Mouse (Mus musculus) left cerebral cortex, postnatal 36 days (tissue): ENCODE results near the gene Arid3b. TPM values are rescaled to one million over a fixed set of nuclear protein-coding genes. Genes with fewer than 3 reads are reported as not detected.
"Not testable (repeated sequence)": the region's sequence is repeated elsewhere in the genome, so short reads cannot be mapped to it uniquely, and the experiment has no call there.

ENCODE experiments used
- DNase-seq, 2 experiments: peaks; one replicate each; pipeline ENCODE4 v3.0.0; 2021 to 2022; ENCODE audit warnings: low spot score in 2 of 2, mixed read lengths in 1 of 2
- intact Hi-C: fragments of 180-260 bp; cut with DNase I; formaldehyde crosslinking; loops from one replicate; pipeline ENCODE4 v1.15.1; 2025
- total RNA-seq, 2 experiments: library from RNA; stranded (reverse); gene quantifications; 2 replicates each; pipeline ENCODE4 v1.2.3; 2021

The Arid3b gene
- total RNA-seq = 10 to 100 TPM in 1 of 2 experiments, 1 to 10 TPM in 1; 6.4 to 13.5 TPM

DNA sequence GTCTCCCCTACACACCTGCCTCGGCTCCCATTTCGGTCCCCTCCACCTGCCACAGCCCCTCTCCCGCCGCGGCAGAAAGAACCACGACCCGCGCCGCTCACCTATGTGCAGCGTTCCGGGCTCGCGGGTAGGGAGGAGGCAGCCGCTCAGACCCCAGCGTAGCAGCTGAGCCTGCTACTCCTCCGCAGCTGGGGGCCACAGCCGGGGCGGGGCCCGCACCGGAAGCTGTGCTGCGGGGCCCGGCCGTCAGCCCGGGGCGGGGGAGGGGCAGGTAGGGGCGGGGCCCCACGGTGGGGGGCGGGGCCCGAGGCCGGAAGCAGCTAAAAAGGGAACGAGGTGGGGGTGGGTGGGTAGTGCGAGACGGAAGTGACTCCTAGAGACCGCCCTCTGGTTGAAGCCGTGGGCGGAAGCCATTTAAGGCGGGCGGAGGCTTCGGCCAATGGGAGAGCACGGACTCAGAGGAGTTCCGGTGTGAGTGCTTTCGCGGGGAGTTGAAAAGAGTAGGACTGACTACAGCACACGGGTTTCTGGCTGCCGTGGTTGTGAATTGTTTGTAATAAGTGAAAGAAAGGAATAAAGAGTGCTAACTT, at the start of gene Arid3b:
Arid3b (minus strand) TSS at position 213 of the 590 bp plus-strand sequence.
- DNase-seq = peak; percentile 89
- intact Hi-C loops = loop anchor here (2.0 kb wide), 1 partner anchor 74 kb away; no protein-coding TSS in a partner anchor

DNA sequence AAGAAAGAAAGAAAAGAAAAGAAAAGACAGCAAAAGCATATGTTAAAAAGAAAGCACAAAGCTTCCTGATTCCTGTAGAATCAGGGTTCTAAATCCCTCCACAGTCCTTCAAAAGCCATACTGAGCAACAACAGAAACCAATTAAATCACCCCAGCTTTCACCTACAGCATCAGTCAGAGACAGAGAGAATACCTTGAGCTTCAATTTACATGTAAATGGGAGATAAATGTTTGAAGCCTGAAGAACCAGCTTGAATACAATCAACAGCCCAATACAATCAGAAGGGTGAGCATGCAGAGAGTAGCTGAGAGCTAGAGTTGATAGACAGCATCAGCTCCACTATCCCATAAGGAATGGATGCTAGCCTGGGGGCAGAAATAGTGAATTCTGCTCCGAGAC, 46.8 kb upstream of the Arid3b start:
- no peak for DNase-seq
- intact Hi-C loops = no loop called here

DNA sequence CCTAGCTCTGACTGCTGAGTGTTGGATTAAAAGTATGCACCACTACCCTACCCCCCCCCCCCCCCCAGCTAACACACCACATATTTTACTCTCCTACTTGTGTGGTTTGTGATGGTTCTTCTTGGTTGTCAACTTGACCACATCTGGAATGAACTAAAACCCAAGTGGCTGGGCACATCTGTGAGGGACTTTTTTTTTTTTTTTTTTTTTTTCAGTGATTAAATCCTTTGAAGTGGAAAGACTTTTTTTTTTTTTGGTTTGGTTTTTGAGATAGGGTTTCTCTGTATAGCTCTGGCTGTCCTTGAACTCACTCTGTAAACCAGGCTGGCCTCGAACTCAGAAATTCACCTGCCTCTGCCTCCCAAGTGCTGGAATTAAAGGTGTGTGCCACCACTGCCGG, 45.2 kb upstream of the Arid3b start:
- intact Hi-C loops, DNase-seq: not testable (repeated sequence)

DNA sequence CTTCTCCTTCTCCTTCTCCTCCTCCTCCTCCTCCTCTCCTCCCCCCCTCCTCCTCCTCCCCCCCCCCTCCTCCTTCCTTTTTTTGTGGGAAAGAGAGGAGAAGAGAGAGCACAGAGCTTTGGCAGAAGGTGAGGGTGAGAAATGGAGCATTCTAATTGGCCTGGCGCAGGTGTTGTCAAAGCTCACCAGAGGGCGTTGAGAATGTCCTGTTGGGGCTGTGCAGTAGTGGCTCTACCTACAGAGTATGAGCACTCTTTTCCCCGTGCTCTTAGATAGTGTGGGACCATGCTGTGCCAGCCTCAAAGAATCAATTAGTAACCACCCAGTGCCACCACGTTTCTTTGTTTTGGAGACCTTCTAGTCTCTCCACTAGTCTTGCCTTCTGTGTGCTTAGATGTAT, 43.7 kb upstream of the Arid3b start:
- intact Hi-C loops = no loop called here
- no peak for DNase-seq

- intact Hi-C loops = no loop called here
- DNase-seq = no peak
Observed at GRCm38 (mm10) chr9:57879213-57879612, 42.6 kb upstream of the Arid3b start.

GRCm38 (mm10) chr9:57874994-57875393, 38.4 kb upstream of the Arid3b start:
- DNase-seq = peak in 1 of 2 experiments; percentile 5
- intact Hi-C loops = no loop called here

- intact Hi-C loops = no loop called here
Observed at GRCm38 (mm10) chr9:57874134-57874533, 37.5 kb upstream of the Arid3b start.

GRCm38 (mm10) chr9:57870273-57870816, 33.8 kb upstream of the Arid3b start:
- intact Hi-C loops = no loop called here

More at GRCm38 (mm10) chr9:57874134-57874533, 37.5 kb upstream of the Arid3b start:
- DNase-seq = no peak

GRCm38 (mm10) chr9:57868767-57869166, 32.2 kb upstream of the Arid3b start:
- no peak for DNase-seq
- intact Hi-C loops = loop anchor here (5.0 kb wide), 1 partner anchor 34 kb away; no protein-coding TSS in a partner anchor

More at GRCm38 (mm10) chr9:57870273-57870816, 33.8 kb upstream of the Arid3b start:
- no peak for DNase-seq

- DNase-seq = peak in 1 of 2 experiments; percentile 15
- intact Hi-C loops = loop anchor here (2.0 to 5.0 kb wide), 2 partner anchors 34 to 43 kb away; partner anchors contain the start of gene Ubl7
Observed at GRCm38 (mm10) chr9:57867880-57868279, 31.3 kb upstream of the Arid3b start.

DNA sequence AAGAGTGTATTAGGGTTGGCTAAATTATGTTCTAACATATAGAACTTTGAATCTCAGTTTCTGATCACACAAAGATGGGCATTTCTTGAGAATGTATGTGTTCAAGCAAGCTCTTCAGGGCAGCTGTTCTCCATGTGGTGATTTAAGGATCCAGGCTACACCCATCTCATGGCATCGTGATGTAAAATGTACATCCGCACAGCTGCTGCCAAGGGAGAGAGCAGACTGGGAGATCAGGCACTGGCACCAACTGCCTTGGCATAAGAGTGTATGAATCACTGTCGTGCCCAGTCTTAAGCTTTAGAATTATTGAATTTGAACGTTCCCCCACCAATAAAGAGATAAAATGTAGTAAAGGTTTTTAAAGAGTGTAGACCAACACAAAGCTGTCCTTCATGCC, 30.6 kb upstream of the Arid3b start:
- intact Hi-C loops = loop anchor here (2.0 to 5.0 kb wide), 2 partner anchors 35 to 44 kb away; partner anchors contain the start of gene Ubl7
- DNase-seq = peak; percentile 35 to 39

DNA sequence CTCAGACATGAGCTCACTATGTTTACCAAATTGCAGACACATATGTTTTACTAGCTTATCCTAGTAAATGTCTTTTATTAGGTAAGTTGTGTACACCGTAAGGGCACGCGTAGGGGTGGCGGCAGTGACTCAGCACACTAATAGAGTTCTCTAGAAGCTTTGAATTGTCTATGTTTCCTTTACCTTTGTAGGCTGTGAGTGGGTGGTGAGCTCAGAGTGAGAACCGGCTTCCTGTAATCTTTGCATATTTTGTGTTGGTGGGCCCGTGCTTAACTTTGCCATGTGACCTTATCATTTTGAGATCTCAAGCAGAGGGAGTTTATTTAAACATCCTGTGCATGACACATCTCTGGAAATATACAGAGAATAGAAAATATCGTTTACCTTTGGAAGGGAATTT, 29.9 kb upstream of the Arid3b start:
- DNase-seq = peak; percentile 23 to 35
- intact Hi-C loops = loop anchor here (2.0 to 5.0 kb wide), 2 partner anchors 36 to 44 kb away; partner anchors contain the start of gene Ubl7

DNA sequence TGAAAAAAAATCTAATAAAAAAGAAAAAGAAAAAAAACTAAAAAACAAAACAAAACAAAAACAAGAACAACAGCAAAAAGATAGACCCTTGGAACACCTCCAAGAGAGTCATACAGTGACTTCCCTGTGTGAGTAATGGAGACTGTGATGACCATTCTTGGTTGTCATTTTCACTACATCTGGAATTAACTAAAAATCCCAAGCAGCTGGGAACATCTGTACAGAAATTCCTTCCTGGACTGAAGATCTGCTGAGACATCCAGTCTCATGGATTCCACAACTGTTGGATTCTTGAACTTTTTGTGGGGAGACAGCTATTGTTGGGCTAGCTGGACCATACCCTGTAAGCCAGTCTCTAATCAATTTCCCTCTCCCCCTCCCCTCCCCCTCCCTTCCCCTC, 27.7 kb upstream of the Arid3b start:
- DNase-seq = no peak
- intact Hi-C loops = no loop called here

GRCm38 (mm10) chr9:57861951-57862471, 25.4 kb upstream of the Arid3b start:
- intact Hi-C loops = loop anchor here (2.0 kb wide), 1 partner anchor 137 kb away; no protein-coding TSS in a partner anchor
- DNase-seq = peak; percentile 66 to 70

DNA sequence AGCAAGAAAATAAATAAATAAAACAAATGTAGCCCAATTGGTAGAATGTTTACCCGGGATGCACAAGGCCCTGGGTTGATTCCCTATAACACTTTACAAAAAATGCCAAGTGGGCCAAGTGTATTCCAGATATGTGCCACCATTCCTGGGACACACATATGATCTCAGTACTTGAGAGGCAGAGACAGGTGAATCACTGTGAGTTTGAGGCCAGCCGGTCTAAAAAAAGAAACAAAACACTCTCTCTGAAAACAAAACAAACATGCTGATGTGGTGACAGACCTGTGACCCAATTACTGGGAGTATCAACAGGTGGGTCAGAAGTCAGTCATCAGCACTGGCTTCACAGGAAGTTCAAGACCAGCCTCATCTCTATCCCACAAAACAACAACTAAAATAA, 19.9 kb upstream of the Arid3b start:
- no peak for DNase-seq
- intact Hi-C loops = no loop called here

- intact Hi-C loops = no loop called here
- DNase-seq = no peak
Observed at GRCm38 (mm10) chr9:57854280-57854679, 17.7 kb upstream of the Arid3b start.

DNA sequence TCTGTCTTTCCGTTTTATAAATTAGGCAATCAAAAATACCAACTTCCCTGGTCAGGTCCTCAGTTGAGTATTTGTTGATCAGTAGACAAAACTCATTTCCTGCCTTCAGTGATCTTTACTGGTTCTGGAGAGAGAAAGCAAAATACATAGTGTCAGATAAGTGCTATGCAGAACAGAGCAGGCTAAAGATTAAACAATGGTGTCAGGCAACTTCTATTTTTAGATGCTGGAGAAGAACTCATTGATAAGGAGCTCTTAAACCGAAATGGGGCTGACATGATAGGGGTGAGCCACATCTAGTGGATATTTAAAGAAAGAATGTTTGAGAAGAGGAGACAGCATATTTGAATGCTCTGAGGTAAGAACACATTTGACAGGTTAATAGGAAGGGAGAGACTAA, 2.4 kb upstream of the Arid3b start:
- DNase-seq = no peak
- intact Hi-C loops = no loop called here

- no peak for DNase-seq
- intact Hi-C loops = loop anchor here (2.0 kb wide), 1 partner anchor 73 kb away; no protein-coding TSS in a partner anchor
Observed at GRCm38 (mm10) chr9:57835841-57836514, 615 bp downstream of the Arid3b start.

DNA sequence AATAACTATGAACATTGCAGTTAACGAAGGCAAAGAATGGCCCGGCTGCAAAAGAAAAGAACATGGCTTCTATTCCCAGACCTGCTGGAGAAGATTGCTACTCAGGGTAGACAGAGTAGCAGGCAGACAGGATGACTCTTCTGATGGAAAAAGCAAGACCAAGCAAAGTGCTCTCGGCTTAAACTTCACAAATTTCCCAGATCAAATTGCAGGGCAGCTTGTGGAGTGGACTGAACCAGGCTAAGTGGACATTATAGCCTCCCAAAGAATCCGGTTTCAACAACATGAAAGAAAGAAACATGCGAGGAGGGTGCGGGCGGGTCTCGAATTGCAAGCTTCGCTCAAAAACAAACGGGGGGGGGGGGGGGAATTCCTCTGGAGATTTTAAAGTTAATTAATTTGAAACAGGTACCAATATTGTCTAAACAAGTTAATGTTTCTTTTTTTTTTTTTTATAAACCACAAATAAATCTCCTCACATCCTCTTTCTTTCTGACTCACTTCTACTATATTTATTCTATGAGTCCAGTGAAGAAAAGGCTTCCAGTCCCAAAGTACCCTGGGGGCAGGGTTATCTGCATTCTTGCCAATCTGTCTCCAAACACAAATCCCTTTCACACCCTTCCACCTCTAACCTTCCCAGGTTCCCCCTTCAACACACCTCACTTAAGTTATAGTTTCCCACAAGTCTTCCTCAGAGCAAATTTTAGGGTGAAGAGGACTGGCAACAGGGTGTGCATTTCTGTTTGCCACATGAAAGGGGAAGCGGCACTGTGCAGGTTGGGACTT, 1.8 kb downstream of the Arid3b start:
- no peak for DNase-seq
- intact Hi-C loops = no loop called here
